Mouse (Mus musculus): Measurements from ENCODE around the gene 1500011B03Rik.
A peak's percentile ranks its signal among the peaks of the same experiment; 100 is the strongest.

Gene 1500011B03Rik

GRCm38 (mm10) chr5:114783405-114784163 is 39.7 kb downstream of the 1500011B03Rik start:
- DNase-seq (ENCODE audit: low spot score in 2 of 2) = no peak

- no peak for DNase-seq (ENCODE audit: low spot score in 2 of 2)
Observed at GRCm38 (mm10) chr5:114782991-114783390, 40.3 kb downstream of the 1500011B03Rik start.

GRCm38 (mm10) chr5:114780912-114781311 is 42.4 kb downstream of the 1500011B03Rik start:
- no peak for DNase-seq (ENCODE audit: low spot score in 2 of 2)

GRCm38 (mm10) chr5:114779956-114780489 is 43.2 kb downstream of the 1500011B03Rik start:
- DNase-seq (ENCODE audit: low spot score in 2 of 2) = no peak

- no peak for DNase-seq (ENCODE audit: low spot score in 2 of 2)
Observed at GRCm38 (mm10) chr5:114776174-114776573, 47.1 kb downstream of the 1500011B03Rik start.

- DNase-seq (ENCODE audit: low spot score in 2 of 2) = peak in 1 of 2 experiments; percentile 53
Observed at GRCm38 (mm10) chr5:114775056-114775979, 48.0 kb downstream of the 1500011B03Rik start, which contains the start of gene Git2. Gene Git2 (minus strand): TSS chr5:114775517.

- DNase-seq (ENCODE audit: low spot score in 2 of 2) = peak; percentile 96
Observed at GRCm38 (mm10) chr5:114774403-114775051, 48.7 kb downstream of the 1500011B03Rik start, which contains the start of gene Ankrd13a. Gene Ankrd13a (plus strand): TSS chr5:114774677.

- no peak for DNase-seq (ENCODE audit: low spot score in 2 of 2)
Observed at GRCm38 (mm10) chr5:114773780-114774179, 49.5 kb downstream of the 1500011B03Rik start.

- DNase-seq (ENCODE audit: low spot score in 2 of 2) = peak; percentile 98 to 99
Observed at GRCm38 (mm10) chr5:114773211-114773710, 50.0 kb downstream of the 1500011B03Rik start.

- DNase-seq (ENCODE audit: low spot score in 2 of 2) = peak in 1 of 2 experiments; percentile 68
Observed at GRCm38 (mm10) chr5:114772456-114773203, 50.6 kb downstream of the 1500011B03Rik start.

- no peak for DNase-seq (ENCODE audit: low spot score in 2 of 2)
Observed at GRCm38 (mm10) chr5:114771796-114772195, 51.5 kb downstream of the 1500011B03Rik start.

- DNase-seq (ENCODE audit: low spot score in 2 of 2) = no peak
Observed at GRCm38 (mm10) chr5:114769786-114770185, 53.5 kb downstream of the 1500011B03Rik start.

- no peak for DNase-seq (ENCODE audit: low spot score in 2 of 2)
Observed at GRCm38 (mm10) chr5:114767185-114767584, 56.1 kb downstream of the 1500011B03Rik start.

GRCm38 (mm10) chr5:114766686-114767085 is 56.6 kb downstream of the 1500011B03Rik start:
- no peak for DNase-seq (ENCODE audit: low spot score in 2 of 2)

GRCm38 (mm10) chr5:114764812-114765735 is 58.2 kb downstream of the 1500011B03Rik start:
- no peak for DNase-seq (ENCODE audit: low spot score in 2 of 2)

GRCm38 (mm10) chr5:114761980-114762379 is 61.3 kb downstream of the 1500011B03Rik start:
- DNase-seq (ENCODE audit: low spot score in 2 of 2) = no peak

- DNase-seq (ENCODE audit: low spot score in 2 of 2) = no peak
Observed at GRCm38 (mm10) chr5:114759536-114760090, 63.7 kb downstream of the 1500011B03Rik start.

All from right cerebral cortex, postnatal 10 days (tissue).